Mouse (Mus musculus): ENCODE measurements around the gene Heatr4. TPM values are rescaled to one million over a fixed set of nuclear protein-coding genes. Genes with fewer than 3 reads are reported as not detected.
"Not testable (repeated sequence)": the region's sequence is repeated elsewhere in the genome, so short reads cannot be mapped to it uniquely, and the experiment has no call there.

The Heatr4 gene
- polyA plus RNA-seq, 1 experiment from 2014 or later, result not detected

- Histone ChIP-seq H3K4me3 (peak within 1 kb of the TSS; percentile 90), H3K27ac (replicated peaks) (peak within 1 kb of the TSS; percentile 88), H3K36me3 (peaks cover 11% of the 10 kb centered on the region), H3K9me3 (no peaks in the 10 kb centered on the region), H3K4me1 (replicated peaks) (peaks cover 43% of the 10 kb centered on the region), H3K27me3 (no peaks in the 10 kb centered on the region), H3K9ac (peak within 1 kb of the TSS; percentile 88), H3K4me2 (peak within 1 kb of the TSS; percentile 93)
- peak; percentile 96 for ATAC-seq (ENCODE audit: low read depth)
- under 1% methylated on average over 37 of the region's 37 CpGs for WGBS
These were observed 34.2 kb downstream of the Heatr4 start, which contains the start of gene Riox1 for GRCm38 (mm10) chr12:83950493-83950839. TSS of gene Riox1 (plus strand) at chr12:83950608.

GRCm38 (mm10) chr12:83949776-83950492 lies 34.7 kb downstream of the Heatr4 start:
- peak overlapping the region; percentile 90 for H3K4me3 ChIP-seq
- H3K9me3 ChIP-seq, result no peaks in the 10 kb centered on the region
- peak overlapping the region; percentile 88 for H3K9ac ChIP-seq
- H3K36me3 ChIP-seq, result peaks cover 9% of the 10 kb centered on the region; the same call in 1 of the 2 replicates
- WGBS, result 31% methylated on average over 11 of the region's 11 CpGs
- peak overlapping the region; percentile 88; the same call in 1 of the 2 replicates for H3K27ac ChIP-seq (replicated peaks)
- peaks cover 43% of the 10 kb centered on the region for H3K4me1 ChIP-seq (replicated peaks)
- no peak for ATAC-seq (ENCODE audit: low read depth)
- H3K27me3 ChIP-seq, result no peaks in the 10 kb centered on the region
- peak overlapping the region; percentile 93 for H3K4me2 ChIP-seq

- Histone ChIP-seq H3K36me3 (peaks cover 9% of the 10 kb centered on the region; the same call in 1 of the 2 replicates), H3K27ac (replicated peaks) (no peak overlapping the region), H3K9ac (no peak overlapping the region), H3K27me3 (no peaks in the 10 kb centered on the region), H3K4me3 (no peak overlapping the region), H3K9me3 (no peaks in the 10 kb centered on the region), H3K4me2 (no peak overlapping the region), H3K4me1 (replicated peaks) (peaks cover 37% of the 10 kb centered on the region)
- WGBS, result 85% methylated on average over 4 of the region's 4 CpGs
- no peak for ATAC-seq (ENCODE audit: low read depth)
These were observed 35.6 kb downstream of the Heatr4 start for GRCm38 (mm10) chr12:83949043-83949442.

GRCm38 (mm10) chr12:83947260-83947811 lies 37.3 kb downstream of the Heatr4 start:
- H3K36me3 ChIP-seq, result 0 out of 2 replicates have a peak, but pooled peaks cover 5% of the 10 kb centered on the region
- no peak overlapping the region for H3K9ac ChIP-seq
- peaks cover 19% of the 10 kb centered on the region for H3K4me1 ChIP-seq (replicated peaks)
- no peak overlapping the region for H3K4me3 ChIP-seq
- no peak overlapping the region for H3K27ac ChIP-seq (replicated peaks)
- no peaks in the 10 kb centered on the region for H3K9me3 ChIP-seq
- WGBS, result 84% methylated on average over 8 of the region's 8 CpGs
- no peak for ATAC-seq (ENCODE audit: low read depth)
- no peaks in the 10 kb centered on the region for H3K27me3 ChIP-seq
- H3K4me2 ChIP-seq, result no peak overlapping the region

- H3K36me3 ChIP-seq, result no peaks in the 10 kb centered on the region
- H3K4me2 ChIP-seq, result no peak overlapping the region
- H3K27ac ChIP-seq (replicated peaks), result peak overlapping the region; percentile 46
- H3K9me3 ChIP-seq, result no peaks in the 10 kb centered on the region
- no peaks in the 10 kb centered on the region for H3K4me1 ChIP-seq (replicated peaks)
- 83% methylated on average over 3 of the region's 3 CpGs for WGBS
- no peak overlapping the region for H3K4me3 ChIP-seq
- no peak for ATAC-seq (ENCODE audit: low read depth)
- H3K9ac ChIP-seq, result no peak overlapping the region
- no peaks in the 10 kb centered on the region for H3K27me3 ChIP-seq
These were observed 42.7 kb downstream of the Heatr4 start for GRCm38 (mm10) chr12:83941938-83942337.

- H3K27me3 ChIP-seq, result no peaks in the 10 kb centered on the region
- no peak for ATAC-seq (ENCODE audit: low read depth)
- H3K9ac ChIP-seq, result no peak overlapping the region
- H3K4me3 ChIP-seq, result no peak overlapping the region
- no peak overlapping the region for H3K4me2 ChIP-seq
- 77% methylated on average over 4 of the region's 4 CpGs for WGBS
- no peak overlapping the region for H3K27ac ChIP-seq (replicated peaks)
- no peaks in the 10 kb centered on the region for H3K9me3 ChIP-seq
- H3K4me1 ChIP-seq (replicated peaks), result no peaks in the 10 kb centered on the region
- H3K36me3 ChIP-seq, result no peaks in the 10 kb centered on the region
These were observed 44.6 kb downstream of the Heatr4 start for GRCm38 (mm10) chr12:83940031-83940430.

GRCm38 (mm10) chr12:83939332-83939731 lies 45.3 kb downstream of the Heatr4 start:
- no peak for ATAC-seq (ENCODE audit: low read depth)
- no peaks in the 10 kb centered on the region for H3K4me1 ChIP-seq (replicated peaks)
- no peak overlapping the region for H3K27ac ChIP-seq (replicated peaks)
- no peaks in the 10 kb centered on the region for H3K36me3 ChIP-seq
- H3K4me3 ChIP-seq, result no peak overlapping the region
- H3K9ac ChIP-seq, result no peak overlapping the region
- no peak overlapping the region for H3K4me2 ChIP-seq
- WGBS, result 79% methylated on average over 2 of the region's 2 CpGs
- no peaks in the 10 kb centered on the region for H3K27me3 ChIP-seq
- H3K9me3 ChIP-seq, result no peaks in the 10 kb centered on the region

- H3K4me2 ChIP-seq; H3K27me3 ChIP-seq; H3K4me3 ChIP-seq; H3K9ac ChIP-seq; H3K4me1 ChIP-seq (replicated peaks); H3K9me3 ChIP-seq; ATAC-seq (ENCODE audit: low read depth); H3K36me3 ChIP-seq; H3K27ac ChIP-seq (replicated peaks): not testable (repeated sequence)
- 56% methylated on average over 1 of the region's 1 CpGs for WGBS
These were observed 46.1 kb downstream of the Heatr4 start for GRCm38 (mm10) chr12:83938592-83938991.

GRCm38 (mm10) chr12:83937600-83937999 lies 47.1 kb downstream of the Heatr4 start:
- Histone ChIP-seq H3K4me1 (replicated peaks) (no peaks in the 10 kb centered on the region), H3K36me3 (no peaks in the 10 kb centered on the region), H3K27ac (replicated peaks) (no peak overlapping the region), H3K4me3 (no peak overlapping the region), H3K27me3 (no peaks in the 10 kb centered on the region), H3K4me2 (no peak overlapping the region), H3K9me3 (no peaks in the 10 kb centered on the region), H3K9ac (no peak overlapping the region)
- whole genome bisulfite sequencing, result 73% methylated on average over 10 of the region's 10 CpGs
- no peak for ATAC-seq (ENCODE audit: low read depth)

- Histone ChIP-seq H3K4me1 (replicated peaks) (no peaks in the 10 kb centered on the region), H3K4me2 (no peak overlapping the region), H3K27ac (replicated peaks) (no peak overlapping the region), H3K4me3 (no peak overlapping the region), H3K9me3 (no peaks in the 10 kb centered on the region), H3K36me3 (no peaks in the 10 kb centered on the region), H3K27me3 (no peaks in the 10 kb centered on the region), H3K9ac (no peak overlapping the region)
- WGBS, result 47% methylated on average over 2 of the region's 2 CpGs
- no peak for ATAC-seq (ENCODE audit: low read depth)
These were observed 55.4 kb downstream of the Heatr4 start for GRCm38 (mm10) chr12:83929186-83929804.

GRCm38 (mm10) chr12:83927747-83928146 lies 56.9 kb downstream of the Heatr4 start:
- Histone ChIP-seq H3K9ac (no peak overlapping the region), H3K4me2 (no peak overlapping the region), H3K9me3 (no peaks in the 10 kb centered on the region), H3K27ac (replicated peaks) (no peak overlapping the region), H3K27me3 (no peaks in the 10 kb centered on the region), H3K36me3 (no peaks in the 10 kb centered on the region), H3K4me1 (replicated peaks) (peaks cover 6% of the 10 kb centered on the region), H3K4me3 (no peak overlapping the region)
- no peak for ATAC-seq (ENCODE audit: low read depth)
- WGBS, result 90% methylated on average over 4 of the region's 4 CpGs

GRCm38 (mm10) chr12:83926061-83926460 lies 58.6 kb downstream of the Heatr4 start:
- H3K4me1 ChIP-seq (replicated peaks), result peaks cover 10% of the 10 kb centered on the region
- H3K9ac ChIP-seq, result no peak overlapping the region
- H3K27me3 ChIP-seq, result no peaks in the 10 kb centered on the region
- H3K36me3 ChIP-seq, result no peaks in the 10 kb centered on the region
- H3K4me3 ChIP-seq, result no peak overlapping the region
- H3K9me3 ChIP-seq, result no peaks in the 10 kb centered on the region
- H3K4me2 ChIP-seq, result no peak overlapping the region
- no peak for ATAC-seq (ENCODE audit: low read depth)
- 77% methylated on average over 2 of the region's 2 CpGs for WGBS
- no peak overlapping the region for H3K27ac ChIP-seq (replicated peaks)
